Mouse (Mus musculus) heart, adult 2 months (tissue): ENCODE data around the gene Erc1.

ENCODE experiments used
- CTCF ChIP-seq: fragments of 200-600 bp; IDR thresholded peaks from 2 replicates; pipeline ENCODE4 v1.8.1; 2022; ENCODE audit warnings: antibody characterized with exemption, mild to moderate bottlenecking, moderate library complexity
- EP300 ChIP-seq: fragments of 200-500 bp; IDR thresholded peaks from 2 replicates; pipeline ENCODE4 v1.6.1; 2011; ENCODE audit warnings: low read depth, low read length, control low read depth; ENCODE audit not compliant: insufficient read depth

- TF ChIP-seq CTCF (no peak), EP300 (no peak)
Observed at GRCm38 (mm10) chr6:119847518-119848033, 391 bp downstream of the Erc1 start.
